Mouse (Mus musculus): Measurements from ENCODE around the gene Rai14. TPM values are rescaled to one million over a fixed set of nuclear protein-coding genes. Genes with fewer than 3 reads are reported as not detected.

The Rai14 gene
- polyA plus RNA-seq, 1 experiment = 18.9 TPM

DNA sequence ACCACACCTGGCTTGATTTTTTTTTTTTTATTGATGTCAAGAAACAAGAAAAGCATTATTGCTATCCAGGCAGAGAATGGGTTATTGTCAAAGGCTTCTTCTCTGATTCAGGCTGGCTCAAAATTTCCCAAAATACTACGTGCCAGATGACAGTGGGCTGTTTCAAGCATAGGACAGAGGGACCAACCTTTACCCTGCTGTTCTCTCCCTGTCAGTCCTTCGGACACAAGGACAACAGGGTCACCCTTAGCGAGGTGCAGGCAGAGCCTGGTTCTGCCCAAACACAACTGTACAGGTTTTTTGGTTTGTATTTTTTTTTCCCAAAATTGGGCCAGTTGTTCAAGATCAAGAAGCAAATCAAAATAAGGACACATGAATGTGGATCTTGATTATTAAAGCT lies 70.6 kb downstream of the Rai14 start:
- DNase-seq (ENCODE audit: low read depth) = no peak
- TF ChIP-seq POLR2A (IDR thresholded peaks at IDR 0.05; ENCODE audit: borderline replicate concordance, extremely low read depth, insufficient read depth, insufficient read length, poor library complexity, severe bottlenecking) = no peak

DNA sequence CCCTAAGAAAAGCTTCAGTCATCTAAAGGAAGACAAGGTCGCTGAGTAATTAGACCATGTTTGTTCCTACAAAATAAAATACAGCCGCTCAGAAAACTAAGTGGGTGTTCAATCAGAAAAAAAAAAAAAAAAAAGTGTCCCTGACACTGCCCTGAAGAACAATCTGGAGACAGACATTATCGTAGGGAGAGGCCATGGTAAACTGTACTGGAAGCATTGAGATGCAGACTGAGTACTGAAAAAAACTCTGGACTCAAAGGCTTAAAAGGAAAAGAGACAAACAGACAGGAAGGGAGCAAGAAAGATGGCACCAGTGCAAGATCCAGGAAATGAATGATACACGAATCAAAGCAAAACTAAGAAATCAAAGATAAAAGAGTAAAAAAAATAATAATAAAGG lies 71.2 kb downstream of the Rai14 start:
- no peak for TF ChIP-seq POLR2A (IDR thresholded peaks at IDR 0.05; ENCODE audit: borderline replicate concordance, extremely low read depth, insufficient read depth, insufficient read length, poor library complexity, severe bottlenecking)
- TF ChIP-seq CTCF (IDR thresholded peaks at IDR 0.05; ENCODE audit: borderline replicate concordance, extremely low read depth, insufficient read depth, insufficient read length) = no peak
- no peak for DNase-seq (ENCODE audit: low read depth)

DNA sequence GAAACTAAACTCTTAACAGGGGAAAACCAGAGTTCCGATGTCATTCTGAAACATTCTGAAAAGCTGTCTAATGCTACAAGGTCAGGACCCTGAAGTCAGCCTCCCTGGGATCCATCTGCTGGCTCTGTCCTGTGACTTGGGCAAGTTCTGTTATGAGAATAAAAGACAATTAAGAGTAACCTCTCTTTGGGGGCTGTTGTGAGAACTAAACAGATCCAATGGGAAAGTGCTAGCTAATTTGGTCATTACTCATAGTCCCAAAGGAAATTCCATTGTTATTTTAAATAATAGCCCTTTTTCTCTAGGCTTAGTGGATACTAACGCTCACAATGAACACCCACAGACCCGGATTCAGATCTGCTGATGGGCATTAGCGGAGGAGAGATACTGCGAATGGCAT lies 72.0 kb downstream of the Rai14 start:
- peak; percentile 17 for DNase-seq (ENCODE audit: low read depth)
- TF ChIP-seq POLR2A (IDR thresholded peaks at IDR 0.05; ENCODE audit: borderline replicate concordance, extremely low read depth, insufficient read depth, insufficient read length, poor library complexity, severe bottlenecking) (no peak), CTCF (IDR thresholded peaks at IDR 0.05; ENCODE audit: borderline replicate concordance, extremely low read depth, insufficient read depth, insufficient read length) (no peak)

DNA sequence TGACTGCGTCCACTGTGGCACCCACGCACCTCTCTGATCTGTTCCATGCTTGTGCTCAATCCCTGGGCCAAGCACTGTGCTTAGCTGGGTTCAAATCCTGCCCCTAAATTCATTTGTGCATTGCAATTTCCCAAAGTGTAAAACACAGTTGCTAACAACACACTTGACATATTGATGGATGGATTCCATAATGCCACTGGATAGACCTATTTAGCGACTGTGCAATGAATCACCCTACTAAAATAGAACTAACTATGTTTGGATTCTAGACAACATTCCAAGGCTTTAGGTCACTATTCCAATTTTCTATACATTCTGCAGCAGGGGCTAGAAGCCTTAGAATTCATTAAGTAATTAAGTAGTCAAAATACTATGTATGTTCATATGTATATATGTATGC lies 73.7 kb downstream of the Rai14 start:
- DNase-seq (ENCODE audit: low read depth) = no peak
- TF ChIP-seq CTCF (IDR thresholded peaks at IDR 0.05; ENCODE audit: borderline replicate concordance, extremely low read depth, insufficient read depth, insufficient read length) (no peak), POLR2A (IDR thresholded peaks at IDR 0.05; ENCODE audit: borderline replicate concordance, extremely low read depth, insufficient read depth, insufficient read length, poor library complexity, severe bottlenecking) (no peak)

DNA sequence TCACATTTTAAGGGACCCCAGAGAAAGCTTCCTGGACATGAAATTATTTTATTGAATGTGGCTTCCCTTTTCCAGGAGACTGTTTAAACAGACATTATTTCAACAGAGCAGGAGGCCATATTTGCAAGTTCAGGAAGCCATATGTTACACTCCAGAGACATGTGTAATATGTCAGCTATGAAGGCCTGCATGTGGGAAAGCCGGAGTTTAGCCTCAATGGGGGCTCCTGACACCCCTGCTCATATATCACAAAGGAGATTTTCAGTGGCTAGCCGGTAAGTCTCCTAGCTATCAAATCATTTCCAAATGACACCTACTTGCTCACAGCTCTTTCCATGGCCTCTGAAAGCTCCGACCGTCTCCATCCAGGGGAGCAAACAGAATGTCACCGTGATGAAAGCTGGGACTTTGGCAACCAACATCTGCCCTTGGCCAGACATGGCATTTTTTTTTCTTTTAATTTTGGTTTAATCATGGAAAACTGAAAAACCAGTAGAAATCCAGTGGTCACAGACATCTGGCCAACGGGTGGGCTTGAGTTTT lies 77.1 kb downstream of the Rai14 start:
- TF ChIP-seq POLR2A (IDR thresholded peaks at IDR 0.05; ENCODE audit: borderline replicate concordance, extremely low read depth, insufficient read depth, insufficient read length, poor library complexity, severe bottlenecking) (no peak), CTCF (IDR thresholded peaks at IDR 0.05; ENCODE audit: borderline replicate concordance, extremely low read depth, insufficient read depth, insufficient read length) (no peak)

DNA sequence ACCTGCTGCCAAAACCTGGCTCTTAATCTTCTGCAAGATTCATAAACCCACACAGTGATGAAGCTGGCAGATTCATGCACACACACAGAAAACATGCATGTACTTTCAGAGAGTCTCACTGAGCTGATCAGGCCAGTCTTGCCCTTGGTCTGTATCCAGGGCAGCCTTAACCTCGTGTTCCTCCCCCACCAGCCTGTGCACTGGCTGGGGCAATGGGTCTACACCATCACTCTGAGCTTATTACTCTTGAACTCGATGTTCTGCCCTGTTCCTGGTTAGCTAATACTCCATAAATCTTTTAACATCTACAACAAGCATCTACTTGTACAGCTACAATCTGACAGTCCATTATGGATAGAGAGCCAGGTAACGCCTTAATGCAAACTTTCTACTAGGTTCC lies 77.6 kb downstream of the Rai14 start:
- DNase-seq (ENCODE audit: low read depth) = no peak
- TF ChIP-seq CTCF (IDR thresholded peaks at IDR 0.05; ENCODE audit: borderline replicate concordance, extremely low read depth, insufficient read depth, insufficient read length) = no peak
- TF ChIP-seq POLR2A (IDR thresholded peaks at IDR 0.05; ENCODE audit: borderline replicate concordance, extremely low read depth, insufficient read depth, insufficient read length, poor library complexity, severe bottlenecking) = no peak

More for the DNA sequence above, 77.1 kb downstream of the Rai14 start:
- DNase-seq (ENCODE audit: low read depth) = no peak

DNA sequence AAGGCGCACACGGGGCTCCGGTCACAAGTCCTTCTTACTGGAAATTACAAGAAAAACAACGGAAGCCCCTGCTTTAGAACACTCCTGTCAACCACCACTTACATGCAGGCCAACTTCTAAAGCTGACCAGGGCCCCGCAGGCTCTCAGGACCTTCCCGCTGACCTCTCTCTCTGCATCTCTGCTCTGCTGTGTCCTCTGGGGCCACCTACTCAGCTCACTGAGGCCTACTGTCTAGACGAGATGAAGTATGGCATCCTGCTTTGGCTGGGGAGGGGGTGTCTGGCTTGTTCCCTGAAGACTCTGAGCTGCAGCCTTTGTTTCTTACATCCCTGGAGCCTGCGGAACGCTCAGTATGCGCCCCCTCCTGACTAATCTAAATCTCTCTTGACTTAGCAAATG lies 79.3 kb downstream of the Rai14 start:
- DNase-seq (ENCODE audit: low read depth) = peak; percentile 31
- TF ChIP-seq CTCF (IDR thresholded peaks at IDR 0.05; ENCODE audit: borderline replicate concordance, extremely low read depth, insufficient read depth, insufficient read length) (no peak), POLR2A (IDR thresholded peaks at IDR 0.05; ENCODE audit: borderline replicate concordance, extremely low read depth, insufficient read depth, insufficient read length, poor library complexity, severe bottlenecking) (no peak)

DNA sequence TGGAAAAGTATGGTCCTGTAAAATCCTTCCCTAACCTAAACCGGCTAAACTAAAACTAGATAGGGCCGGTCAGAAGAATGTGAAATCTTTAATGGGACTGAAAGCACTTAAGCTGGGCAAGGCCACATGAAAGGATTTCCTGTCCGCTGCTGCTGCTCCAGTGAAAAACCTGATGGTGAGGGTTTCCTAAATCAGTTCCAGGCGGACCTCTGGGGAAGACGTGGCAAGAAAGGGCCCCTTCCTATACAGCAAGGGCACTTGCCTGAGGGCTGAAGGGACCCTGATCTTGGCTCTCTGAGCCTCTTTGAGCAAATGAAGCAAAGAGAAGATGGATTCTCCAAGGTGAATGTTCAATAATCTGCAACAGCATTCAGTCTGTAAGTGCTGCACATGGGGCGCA lies 80.2 kb downstream of the Rai14 start:
- TF ChIP-seq CTCF (IDR thresholded peaks at IDR 0.05; ENCODE audit: borderline replicate concordance, extremely low read depth, insufficient read depth, insufficient read length) (no peak), POLR2A (IDR thresholded peaks at IDR 0.05; ENCODE audit: borderline replicate concordance, extremely low read depth, insufficient read depth, insufficient read length, poor library complexity, severe bottlenecking) (no peak)
- DNase-seq (ENCODE audit: low read depth) = no peak

DNA sequence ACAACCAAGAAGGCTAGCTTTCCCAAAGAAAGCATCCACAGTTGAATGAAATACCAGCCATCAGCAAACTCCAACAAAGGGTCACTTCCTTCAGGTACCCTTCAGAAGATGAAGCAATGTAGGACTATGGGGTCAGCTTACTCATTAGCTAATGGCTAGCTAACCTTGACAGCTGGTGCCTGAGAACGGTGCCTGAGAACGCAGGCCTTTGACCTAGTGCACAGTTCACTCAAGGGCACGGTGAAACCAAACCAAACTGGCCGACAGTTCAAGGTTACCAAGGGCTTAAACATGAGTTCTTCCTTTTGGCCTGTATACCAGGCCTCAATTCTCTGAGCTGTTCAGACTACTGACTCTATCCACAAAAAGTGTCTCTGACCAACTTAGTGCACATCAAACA lies 81.0 kb downstream of the Rai14 start:
- DNase-seq (ENCODE audit: low read depth) = no peak
- TF ChIP-seq POLR2A (IDR thresholded peaks at IDR 0.05; ENCODE audit: borderline replicate concordance, extremely low read depth, insufficient read depth, insufficient read length, poor library complexity, severe bottlenecking) (no peak), CTCF (IDR thresholded peaks at IDR 0.05; ENCODE audit: borderline replicate concordance, extremely low read depth, insufficient read depth, insufficient read length) (no peak)

DNA sequence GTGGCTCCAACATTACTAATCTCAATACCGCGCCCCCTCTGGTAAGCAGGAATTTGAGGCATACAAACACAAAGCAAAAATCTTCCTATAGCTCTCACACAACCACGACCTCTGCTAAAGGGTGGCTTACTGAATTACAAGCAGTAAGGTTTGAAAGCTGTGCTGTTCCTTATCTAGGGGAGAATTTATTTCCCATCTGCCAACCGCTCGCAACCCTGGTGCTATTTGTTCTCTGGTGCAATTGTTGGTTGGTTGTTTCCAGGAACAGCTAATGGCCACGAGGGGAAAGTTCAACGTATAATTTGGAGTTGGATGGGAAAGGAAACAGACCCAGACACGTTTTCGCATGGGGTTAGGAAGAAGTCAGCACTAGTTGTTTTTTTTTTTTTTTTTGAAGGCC lies 81.8 kb downstream of the Rai14 start:
- TF ChIP-seq CTCF (IDR thresholded peaks at IDR 0.05; ENCODE audit: borderline replicate concordance, extremely low read depth, insufficient read depth, insufficient read length) (no peak), POLR2A (IDR thresholded peaks at IDR 0.05; ENCODE audit: borderline replicate concordance, extremely low read depth, insufficient read depth, insufficient read length, poor library complexity, severe bottlenecking) (no peak)
- no peak for DNase-seq (ENCODE audit: low read depth)

DNA sequence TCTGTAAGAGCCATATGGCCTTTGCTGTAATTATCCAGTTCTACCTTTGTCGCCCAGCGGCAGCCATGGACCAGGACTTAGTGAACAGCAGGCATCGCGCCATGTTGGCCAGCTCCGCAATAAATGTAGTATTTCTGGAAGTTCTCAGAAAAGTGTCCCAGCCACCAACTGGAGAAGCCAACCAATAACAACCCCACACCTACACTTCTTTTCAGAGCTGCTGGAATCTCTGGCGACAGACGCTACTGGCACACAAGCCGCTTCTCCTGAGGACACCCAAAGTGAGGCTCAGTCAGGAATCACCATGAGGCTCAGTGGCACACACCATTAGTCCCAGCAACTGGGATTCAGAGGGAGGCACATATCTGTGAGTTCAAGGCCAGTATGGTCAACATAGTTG lies 82.4 kb downstream of the Rai14 start:
- no peak for DNase-seq (ENCODE audit: low read depth)
- no peak for TF ChIP-seq POLR2A (IDR thresholded peaks at IDR 0.05; ENCODE audit: borderline replicate concordance, extremely low read depth, insufficient read depth, insufficient read length, poor library complexity, severe bottlenecking)
- TF ChIP-seq CTCF (IDR thresholded peaks at IDR 0.05; ENCODE audit: borderline replicate concordance, extremely low read depth, insufficient read depth, insufficient read length) = no peak

DNA sequence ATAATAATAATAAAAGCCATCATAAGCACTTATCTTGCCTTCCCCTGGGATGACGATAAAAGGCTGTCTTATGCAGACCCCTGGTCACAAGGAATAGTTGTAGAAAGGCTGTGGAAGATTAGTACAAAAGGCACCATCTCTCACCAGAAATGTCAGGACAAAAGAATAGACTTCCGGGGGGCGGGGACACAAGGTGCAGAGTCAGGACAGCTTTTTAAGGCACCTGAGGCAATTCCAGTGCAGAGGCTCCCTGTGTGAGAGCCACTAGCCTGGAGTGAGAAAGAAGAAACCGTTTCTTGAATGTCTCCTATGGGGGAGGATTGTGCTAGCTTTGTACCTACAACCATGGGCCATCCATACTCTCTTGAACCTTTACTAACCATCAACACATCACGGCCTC lies 82.9 kb downstream of the Rai14 start:
- DNase-seq (ENCODE audit: low read depth) = no peak
- TF ChIP-seq POLR2A (IDR thresholded peaks at IDR 0.05; ENCODE audit: borderline replicate concordance, extremely low read depth, insufficient read depth, insufficient read length, poor library complexity, severe bottlenecking) (no peak), CTCF (IDR thresholded peaks at IDR 0.05; ENCODE audit: borderline replicate concordance, extremely low read depth, insufficient read depth, insufficient read length) (no peak)

DNA sequence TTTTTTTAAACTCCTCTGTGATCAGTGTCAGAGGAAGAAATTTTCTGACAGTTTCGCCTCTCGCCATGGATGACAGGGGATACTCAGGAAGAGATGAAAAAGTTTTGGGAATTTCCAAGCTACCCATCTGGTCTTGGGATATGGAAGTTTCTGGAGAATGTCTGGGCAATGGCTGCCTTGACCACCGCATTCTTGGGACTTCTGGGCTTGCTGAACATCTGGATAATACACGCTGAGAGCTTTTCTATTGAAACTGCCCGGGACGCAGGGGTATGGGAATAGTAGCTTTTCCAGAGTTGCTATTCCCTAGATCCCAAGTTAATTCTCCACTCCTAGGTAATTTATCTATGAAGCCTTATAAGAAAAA lies 85.5 kb downstream of the Rai14 start:
- DNase-seq (ENCODE audit: low read depth) = no peak
- TF ChIP-seq POLR2A (IDR thresholded peaks at IDR 0.05; ENCODE audit: borderline replicate concordance, extremely low read depth, insufficient read depth, insufficient read length, poor library complexity, severe bottlenecking) (no peak), CTCF (IDR thresholded peaks at IDR 0.05; ENCODE audit: borderline replicate concordance, extremely low read depth, insufficient read depth, insufficient read length) (no peak)
